Mouse (Mus musculus) v-Abl transformed pro-B cells (cell line): ENCODE data around the gene Ube2e3.

ENCODE experiments used
- in situ Hi-C, 2 experiments: fragments of 400-800 bp; cut with MboI; formaldehyde crosslinking; loops; one replicate each; pipeline ENCODE4 v1.15.1; 2025; ENCODE audit not compliant: unreplicated experiment in 2 of 2

Gene Ube2e3

GRCm38 (mm10) chr2:78873946-78874345 is 6.0 kb downstream of the Ube2e3 start:
- in situ Hi-C loops, result loop anchor here (5.0 to 25.0 kb wide), 5 partner anchors 383 to 1713 kb away; partner anchors contain the start of genes Cwc22 (in 1 of the 2), Itga4 (in 1 of the 2), Itprid2 (in 1 of the 2) and Nckap1 (in 1 of the 2)

- in situ Hi-C loops, result loop anchor here (10.0 to 25.0 kb wide), 2 partner anchors 931 to 1761 kb away; partner anchors contain the start of gene Cwc22 (in 1 of the 2)
Observed at GRCm38 (mm10) chr2:78876002-78876401, 8.1 kb downstream of the Ube2e3 start.

- in situ Hi-C loops, result loop anchor here in 1 of 2 experiments (25.0 kb wide), 1 partner anchor 1755 kb away; no protein-coding TSS in a partner anchor
Observed at GRCm38 (mm10) chr2:78882068-78882467, 14.1 kb downstream of the Ube2e3 start.

DNA sequence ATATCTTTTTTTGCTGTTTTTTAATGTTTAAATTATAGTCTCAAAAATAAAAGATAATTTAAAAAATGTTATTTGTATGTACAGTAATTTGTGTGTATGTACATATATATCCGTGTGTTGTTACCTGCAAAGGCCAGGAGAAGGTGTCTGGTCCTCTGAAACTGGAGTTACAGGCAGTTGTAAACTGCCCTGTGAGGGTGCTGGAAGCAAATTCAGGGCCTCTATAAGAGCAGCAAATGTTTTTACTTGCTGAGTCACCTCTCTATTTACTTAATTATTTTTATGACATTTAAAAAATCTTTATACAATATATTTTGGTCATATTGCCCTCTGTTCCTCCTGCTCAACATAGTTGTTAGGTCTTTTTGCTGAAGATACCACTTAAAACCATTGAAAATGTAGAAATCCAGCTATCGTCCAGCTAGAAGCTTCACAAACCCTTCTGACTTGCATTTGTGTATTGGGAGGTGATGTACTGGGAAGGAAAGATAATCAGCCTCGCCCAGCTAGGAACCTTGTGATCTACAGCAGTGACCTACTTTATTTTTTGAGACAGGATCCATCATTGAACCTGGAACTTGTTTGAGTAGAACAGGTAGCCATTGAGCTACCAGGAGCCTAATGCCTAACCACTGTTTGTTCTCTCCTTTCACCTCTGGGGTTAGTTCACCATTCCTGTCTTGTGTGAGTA is 15.0 kb downstream of the Ube2e3 start:
- in situ Hi-C loops, result loop anchor here in 1 of 2 experiments (25.0 kb wide), 1 partner anchor 1754 kb away; no protein-coding TSS in a partner anchor

GRCm38 (mm10) chr2:78886446-78886845 is 18.5 kb downstream of the Ube2e3 start:
- in situ Hi-C loops, result loop anchor here in 1 of 2 experiments (25.0 kb wide), 1 partner anchor 1751 kb away; no protein-coding TSS in a partner anchor

GRCm38 (mm10) chr2:78888190-78888589 is 20.3 kb downstream of the Ube2e3 start:
- in situ Hi-C loops, result loop anchor here in 1 of 2 experiments (25.0 kb wide), 1 partner anchor 1749 kb away; no protein-coding TSS in a partner anchor

DNA sequence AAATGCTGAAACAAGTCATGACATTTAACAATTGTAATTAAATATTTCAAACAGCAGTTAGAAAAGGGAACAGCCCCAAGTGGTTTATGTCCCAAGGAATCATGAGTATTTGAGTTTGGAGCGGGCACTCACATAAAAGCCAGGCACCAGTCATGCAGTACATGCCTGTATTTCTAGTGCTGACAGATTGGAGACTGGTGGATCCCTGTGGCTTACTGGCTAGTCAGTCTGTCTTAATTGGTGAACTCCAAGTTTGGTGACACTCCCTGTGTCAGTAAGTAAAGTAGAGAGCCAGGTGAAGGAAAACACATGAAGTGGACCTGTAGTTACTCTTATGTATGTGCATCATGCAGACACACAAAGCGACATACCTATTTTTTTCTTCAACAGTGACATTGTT is 27.3 kb downstream of the Ube2e3 start:
- in situ Hi-C loops, result loop anchor here in 1 of 2 experiments (25.0 kb wide), 1 partner anchor 1742 kb away; no protein-coding TSS in a partner anchor

DNA sequence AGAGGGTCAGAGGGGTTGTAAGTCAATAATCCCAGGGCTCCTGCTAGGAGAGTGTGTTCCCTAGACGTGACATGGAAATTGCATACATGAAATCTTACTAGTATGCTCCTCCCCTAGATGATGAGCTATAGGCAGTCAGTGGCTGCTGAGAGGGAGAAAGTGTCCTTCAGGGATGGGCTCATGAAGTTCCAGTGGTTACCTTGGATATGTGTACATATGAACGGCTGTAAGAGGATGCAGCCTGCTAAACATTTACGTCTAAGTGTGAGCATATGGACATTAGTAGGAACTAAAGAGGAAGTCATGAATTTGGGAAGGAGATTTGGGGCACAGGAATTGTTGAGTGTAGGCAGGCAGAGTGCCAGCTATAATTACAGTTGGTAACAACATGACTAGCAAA is 38.0 kb downstream of the Ube2e3 start:
- in situ Hi-C loops, result loop anchor here in 1 of 2 experiments (25.0 kb wide), 1 partner anchor 1406 kb away; the partner anchor contains the start of gene Dnajc10

- in situ Hi-C loops, result loop anchor here in 1 of 2 experiments (25.0 kb wide), 1 partner anchor 1401 kb away; the partner anchor contains the start of gene Dnajc10
Observed at GRCm38 (mm10) chr2:78911516-78911915, 43.6 kb downstream of the Ube2e3 start.

- in situ Hi-C loops, result loop anchor here (5.0 to 25.0 kb wide), 4 partner anchors 582 to 1397 kb away; partner anchors contain the start of gene Dnajc10 (in 1 of the 2)
Observed at GRCm38 (mm10) chr2:78914861-78915260, 46.9 kb downstream of the Ube2e3 start.

DNA sequence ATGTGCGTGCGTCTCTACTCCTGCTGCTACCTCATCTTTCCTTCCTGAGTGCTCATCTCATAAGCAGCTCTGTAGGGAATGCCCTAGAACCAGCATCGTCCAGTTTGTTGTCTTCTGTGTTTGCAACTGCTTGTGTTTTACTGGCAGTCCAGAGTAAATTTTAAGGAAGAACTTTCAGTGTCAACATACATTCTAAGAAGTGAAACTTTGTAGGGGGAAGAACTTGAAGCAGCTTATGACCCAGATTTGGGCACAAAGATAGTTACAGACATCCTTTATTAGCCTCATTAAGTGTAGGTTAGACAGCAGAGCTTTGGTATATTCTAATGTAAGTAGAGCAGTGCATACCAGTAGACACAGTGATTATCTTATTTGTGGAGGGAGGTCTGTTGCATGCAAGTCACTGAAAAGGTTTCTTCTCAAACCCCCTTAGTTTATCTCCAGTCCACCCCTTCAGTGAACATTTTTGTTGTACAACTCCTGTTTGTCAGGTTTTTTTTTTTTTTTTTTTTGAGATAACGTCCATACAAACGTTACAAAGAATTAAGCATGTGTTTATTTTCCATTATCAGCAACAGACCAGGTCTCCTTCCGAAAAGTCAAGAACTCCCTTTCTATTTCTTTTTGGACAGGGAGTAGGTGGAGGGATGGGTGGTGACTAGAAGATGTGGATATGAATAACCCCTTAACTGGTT is 55.2 kb downstream of the Ube2e3 start:
- in situ Hi-C loops, result loop anchor here in 1 of 2 experiments (25.0 kb wide), 1 partner anchor 1389 kb away; the partner anchor contains the start of gene Dnajc10

DNA sequence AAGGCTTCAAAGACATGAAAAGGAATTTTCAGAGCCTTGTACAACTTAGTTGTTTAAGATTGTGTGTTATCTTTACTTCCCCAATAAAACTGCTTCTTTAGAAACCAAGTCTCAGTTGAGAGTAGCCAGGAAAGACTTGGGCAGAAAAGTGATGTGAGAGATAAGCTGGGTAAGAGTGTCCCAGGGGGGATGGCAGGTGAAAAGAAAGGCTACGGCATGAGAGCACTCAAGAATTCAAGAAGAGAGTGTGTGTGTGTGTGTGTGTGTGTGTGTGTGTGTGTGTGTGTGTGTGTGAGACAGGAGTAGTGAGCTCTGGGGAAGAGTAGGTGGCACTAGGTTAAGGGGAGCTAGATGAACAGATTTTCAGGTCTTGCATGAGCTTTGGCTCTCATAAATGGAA is 57.9 kb downstream of the Ube2e3 start:
- in situ Hi-C loops, result loop anchor here (25.0 kb wide), 1 partner anchor 711 kb away; the partner anchor contains the start of gene Itprid2 (in 2 of the 2)

- in situ Hi-C loops, result loop anchor here (25.0 kb wide), 1 partner anchor 710 kb away; the partner anchor contains the start of gene Itprid2 (in 2 of the 2)
Observed at GRCm38 (mm10) chr2:78927625-78928024, 59.7 kb downstream of the Ube2e3 start.

DNA sequence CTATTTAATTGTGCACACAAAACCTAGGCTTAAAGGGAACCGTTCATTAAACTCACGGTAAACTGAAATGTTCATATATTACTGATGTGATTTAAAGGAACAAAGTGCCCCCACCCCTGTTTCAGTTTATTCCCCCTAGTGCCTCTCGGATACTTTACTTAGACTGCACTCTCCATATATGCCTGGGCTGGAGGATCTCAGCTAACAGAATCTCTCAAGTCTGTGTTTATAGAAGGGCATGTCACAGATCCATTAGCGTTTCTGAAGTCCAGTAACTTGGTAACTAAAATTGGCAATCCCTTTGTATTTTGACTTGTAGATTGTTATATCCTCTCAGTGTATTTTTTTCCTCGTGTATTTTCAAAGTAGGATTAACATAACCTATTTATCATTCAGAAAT is 60.2 kb downstream of the Ube2e3 start:
- in situ Hi-C loops, result loop anchor here (25.0 kb wide), 1 partner anchor 709 kb away; the partner anchor contains the start of gene Itprid2 (in 2 of the 2)

DNA sequence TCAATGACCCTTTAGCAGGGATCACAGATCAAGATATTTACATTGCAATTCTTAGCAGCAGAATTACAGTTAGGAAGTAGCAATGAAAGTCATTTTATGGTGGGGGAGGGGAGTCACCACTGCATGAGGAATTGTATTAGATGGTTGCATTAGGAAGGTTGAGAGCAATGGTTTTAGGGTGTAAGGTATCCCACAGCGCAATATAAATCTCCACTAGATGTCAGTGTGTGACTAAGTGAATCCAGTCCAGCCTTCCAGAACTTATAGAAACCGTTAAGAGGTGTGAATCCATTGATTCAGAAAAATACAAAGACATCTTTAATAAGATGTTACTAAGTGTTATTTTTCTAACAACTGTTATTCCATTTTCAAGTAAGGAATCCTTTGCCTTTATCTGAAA is 63.4 kb downstream of the Ube2e3 start:
- in situ Hi-C loops, result loop anchor here (5.0 to 25.0 kb wide), 3 partner anchors 706 to 843 kb away; partner anchors contain the start of gene Itprid2 (in 2 of the 2)

GRCm38 (mm10) chr2:78959451-78959850 is 91.5 kb downstream of the Ube2e3 start:
- in situ Hi-C loops, result loop anchor here (5.0 kb wide), 4 partner anchors 128 to 538 kb away; partner anchors contain the start of gene Itga4 (in 1 of the 2)

DNA sequence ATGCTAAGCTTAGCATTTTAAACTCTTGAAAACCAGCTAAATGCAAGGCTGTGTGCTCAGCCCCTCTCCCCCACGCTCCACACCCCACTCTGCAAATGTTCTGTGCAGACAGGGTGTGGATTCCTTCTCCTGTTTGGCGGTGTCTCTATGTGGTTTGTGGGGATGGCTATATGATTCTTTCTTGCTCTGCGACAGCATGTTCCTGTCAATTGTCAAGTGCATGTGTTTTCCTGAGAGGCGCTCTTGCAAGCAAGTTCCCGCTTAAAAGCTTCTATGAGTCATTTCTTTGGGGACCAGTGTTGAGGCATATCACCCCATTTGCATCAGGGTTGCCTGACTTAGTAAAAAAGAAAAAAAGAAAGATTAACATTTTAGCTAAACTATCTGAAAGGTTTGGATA is 92.4 kb downstream of the Ube2e3 start:
- in situ Hi-C loops, result loop anchor here in 1 of 2 experiments (10.0 kb wide), 1 partner anchor 55 kb away; no protein-coding TSS in a partner anchor

- in situ Hi-C loops, result loop anchor here in 1 of 2 experiments (10.0 kb wide), 1 partner anchor 54 kb away; no protein-coding TSS in a partner anchor
Observed at GRCm38 (mm10) chr2:78961023-78961422, 93.1 kb downstream of the Ube2e3 start.

DNA sequence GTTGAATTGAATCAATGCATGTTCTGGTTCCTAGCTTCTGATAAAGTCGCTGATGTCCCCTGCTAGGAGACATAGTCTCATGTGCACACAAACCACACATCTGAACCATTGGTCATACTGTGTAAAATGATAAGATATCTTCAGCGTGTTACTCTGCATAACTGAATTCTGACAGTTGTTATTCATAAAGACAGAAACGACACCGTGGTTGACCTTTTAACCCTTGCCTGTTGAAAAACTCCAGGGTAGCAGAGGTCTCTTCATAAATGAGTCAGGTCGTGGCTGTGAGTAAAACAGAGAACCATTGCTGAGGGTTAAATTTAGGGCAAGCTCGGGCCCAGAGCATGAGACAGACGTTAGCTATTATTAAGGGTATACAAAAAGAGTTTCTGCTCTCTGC is 93.7 kb downstream of the Ube2e3 start:
- in situ Hi-C loops, result loop anchor here in 1 of 2 experiments (10.0 kb wide), 1 partner anchor 53 kb away; no protein-coding TSS in a partner anchor

DNA sequence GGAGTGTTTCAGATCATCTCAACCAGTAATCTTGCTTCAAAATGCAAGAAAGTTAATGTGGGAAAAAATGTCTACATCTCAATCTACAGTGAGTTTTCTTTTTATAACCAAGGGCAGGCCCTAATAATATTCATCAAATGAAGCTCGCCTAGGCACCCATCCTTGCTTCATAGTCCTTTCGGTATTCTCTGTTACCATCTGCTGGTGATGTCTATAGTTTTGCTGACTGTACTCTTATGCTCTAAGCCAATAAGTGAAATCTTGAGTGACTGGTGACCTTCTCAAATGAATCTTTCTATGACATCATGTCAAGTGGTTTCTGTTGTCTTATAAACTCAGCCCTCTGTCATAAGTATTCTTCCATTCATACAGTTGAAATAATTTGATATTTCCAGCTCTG is 97.1 kb downstream of the Ube2e3 start:
- in situ Hi-C loops, result loop anchor here in 1 of 2 experiments (10.0 kb wide), 1 partner anchor 50 kb away; no protein-coding TSS in a partner anchor
